Mouse (Mus musculus): ENCODE results near the gene Clcf1. TPM values are rescaled to one million over a fixed set of nuclear protein-coding genes. Genes with fewer than 3 reads are reported as not detected.
A peak's percentile ranks its signal among the peaks of the same experiment; 100 is the strongest.

The Clcf1 gene
- total RNA-seq, 1 experiment from 2014 or later = 52.0 TPM

DNA sequence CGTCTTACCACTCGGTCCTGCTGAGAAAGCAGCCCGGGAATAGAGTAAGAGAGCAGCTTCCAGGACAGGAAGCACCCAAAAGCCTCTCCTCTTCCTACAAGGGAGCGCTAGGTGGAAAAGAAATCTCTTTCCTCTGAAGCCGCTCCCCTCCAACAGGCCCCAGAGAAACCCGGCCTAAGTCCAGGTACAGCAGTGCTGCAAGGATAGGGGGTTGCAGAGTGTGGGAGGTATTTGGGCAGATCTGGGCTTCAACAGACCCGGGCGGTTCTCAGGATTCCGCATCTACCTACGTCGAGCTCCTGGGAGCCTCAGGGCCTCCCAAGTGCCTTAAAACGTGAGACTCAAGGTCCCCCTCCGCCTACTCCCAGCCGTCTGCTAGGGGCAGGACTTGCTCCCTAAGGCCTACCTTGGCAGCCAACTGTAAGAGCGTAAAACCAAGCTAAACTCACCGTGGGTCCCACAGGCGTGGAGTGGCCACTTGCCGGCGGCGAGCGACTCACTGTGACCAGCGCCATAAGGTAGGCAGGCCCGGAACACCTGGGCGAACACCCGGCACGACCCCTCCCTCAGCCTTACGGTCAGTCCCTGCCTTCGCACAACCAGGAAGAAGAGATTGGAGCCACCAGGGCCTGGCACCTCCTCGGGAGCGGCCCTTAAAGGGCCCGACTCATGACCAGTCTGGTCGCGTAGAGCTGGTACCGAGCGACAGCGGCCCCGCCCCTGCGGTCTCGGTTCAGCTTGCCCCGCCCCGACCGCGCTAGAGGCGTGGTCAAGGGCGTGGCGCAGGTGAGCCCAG is 54.7 kb downstream of the Clcf1 start, which contains the start of gene Ssh3:
Gene Ssh3 (minus strand): TSS at position 615 of the 796 bp plus-strand sequence.
- peak; percentile 61 for ATAC-seq (ENCODE audit: extremely low read depth, insufficient number of reproducible peaks, low FRiP score, poor library complexity, severe bottlenecking)

- ATAC-seq (ENCODE audit: extremely low read depth, insufficient number of reproducible peaks, low FRiP score, poor library complexity, severe bottlenecking) = no peak
These were observed 56.1 kb downstream of the Clcf1 start for GRCm38 (mm10) chr19:4270187-4270586.

- no peak for ATAC-seq (ENCODE audit: extremely low read depth, insufficient number of reproducible peaks, low FRiP score, poor library complexity, severe bottlenecking)
These were observed 56.9 kb downstream of the Clcf1 start for GRCm38 (mm10) chr19:4270972-4271371.

Other genes starting within 250 kb of the Clcf1 start
- 0.25 TPM in 1 of 2 replicates, not detected in the other for gene Aldh3b2, start 241.9 kb upstream of the Clcf1 start, total RNA-seq (2017)
- gene Acy3, start 227.7 kb upstream of the Clcf1 start, total RNA-seq (2017) = not detected in 2 replicates
- not detected in 2 replicates for gene Tbx10, start 221.5 kb upstream of the Clcf1 start, total RNA-seq (2017)
- gene Nudt8, start 213.7 kb upstream of the Clcf1 start, total RNA-seq (2017) = 7.0 and 15.5 TPM in 2 replicates
- gene Gm49405, start 213.6 kb upstream of the Clcf1 start, total RNA-seq (2017) = 6.2 and 7.5 TPM in 2 replicates
- gene Doc2g, start 210.9 kb upstream of the Clcf1 start, total RNA-seq (2017) = 4.0 and 7.2 TPM in 2 replicates
- 63.9 and 64.6 TPM in 2 replicates for gene Ndufv1, start 201.4 kb upstream of the Clcf1 start, total RNA-seq (2017)
- gene Gstp1, start 176.3 kb upstream of the Clcf1 start, total RNA-seq (2017) = 53.2 and 68.1 TPM in 2 replicates
- 1.4 TPM in 1 of 2 replicates, not detected in the other for gene Gstp2, start 168.2 kb upstream of the Clcf1 start, total RNA-seq (2017)
- 22.6 and 23.6 TPM in 2 replicates for gene Gstp3, start 154.7 kb upstream of the Clcf1 start, total RNA-seq (2017)
- gene Cabp2, start 132.7 kb upstream of the Clcf1 start, total RNA-seq (2017) = not detected in 2 replicates
- 202 and 205 TPM in 2 replicates for gene Cdk2ap2, start 117.1 kb upstream of the Clcf1 start, total RNA-seq (2017)
- 115 and 132 TPM in 2 replicates for gene Pitpnm1, start 114.2 kb upstream of the Clcf1 start, total RNA-seq (2017)
- gene Aip, start 88.4 kb upstream of the Clcf1 start, total RNA-seq (2017) = 53.9 and 61.6 TPM in 2 replicates
- 0.12 and 0.23 TPM in 2 replicates for gene Gpr152, start 74.5 kb upstream of the Clcf1 start, total RNA-seq (2017)
- gene Cabp4, start 70.2 kb upstream of the Clcf1 start, total RNA-seq (2017) = 0.25 and 0.93 TPM in 2 replicates
- 134 and 152 TPM in 2 replicates for gene Coro1b, start 65.6 kb upstream of the Clcf1 start, total RNA-seq (2017)
- gene Ptprcap, start 60.6 kb upstream of the Clcf1 start, total RNA-seq (2017) = 227 and 252 TPM in 2 replicates
- gene Rps6kb2, start 50.9 kb upstream of the Clcf1 start, total RNA-seq (2017) = 34.0 and 45.2 TPM in 2 replicates
- gene Carns1, start 38.8 kb upstream of the Clcf1 start, total RNA-seq (2017) = 95.9 and 99.3 TPM in 2 replicates
- 231 and 269 TPM in 2 replicates for gene Tbc1d10c, start 23.0 kb upstream of the Clcf1 start, total RNA-seq (2017)
- 535 and 541 TPM in 2 replicates for gene Ppp1ca, start 22.2 kb upstream of the Clcf1 start, total RNA-seq (2017)
- 35.1 and 44.3 TPM in 2 replicates for gene Rad9a, start 12.6 kb upstream of the Clcf1 start, total RNA-seq (2017)
- gene AC109138.7, start 119 bp downstream of the Clcf1 start, total RNA-seq (2017) = not detected in 2 replicates
- gene Pold4, start 17.7 kb downstream of the Clcf1 start, total RNA-seq (2017) = 228 and 251 TPM in 2 replicates
- gene Ssh3, start 54.9 kb downstream of the Clcf1 start, total RNA-seq (2017) = 48.0 and 59.8 TPM in 2 replicates
- gene Ankrd13d, start 68.9 kb downstream of the Clcf1 start, total RNA-seq (2017) = 36.3 and 49.8 TPM in 2 replicates
- gene Grk2, start 92.0 kb downstream of the Clcf1 start, total RNA-seq (2017) = 692 and 849 TPM in 2 replicates
- 205 and 210 TPM in 2 replicates for gene Kdm2a, start 184.0 kb downstream of the Clcf1 start, total RNA-seq (2017)
- gene Rhod, start 225.2 kb downstream of the Clcf1 start, total RNA-seq (2017) = not detected in 2 replicates

All from neutrophil, adult 5-6 weeks (primary cell).